Mouse (Mus musculus) brain, adult 2 months (tissue): ENCODE results near the gene Dnm1.
"Not testable (repeated sequence)": the region's sequence is repeated elsewhere in the genome, so short reads cannot be mapped to it uniquely, and the experiment has no call there.

Experiments used
- DNase-seq: peaks from one replicate; pipeline ENCODE4 v3.0.0; 2011; ENCODE audit warnings: low read depth, low spot score

Gene Dnm1

GRCm38 (mm10) chr2:32362274-32362673, 9.1 kb upstream of the Dnm1 start:
- not testable (repeated sequence) for DNase-seq

GRCm38 (mm10) chr2:32361437-32361836, 8.3 kb upstream of the Dnm1 start:
- DNase-seq, result peak; percentile 90

- peak; percentile 97 for DNase-seq
These were observed 7.6 kb upstream of the Dnm1 start for GRCm38 (mm10) chr2:32360741-32361140.

- DNase-seq, result no peak
These were observed 5.2 kb upstream of the Dnm1 start for GRCm38 (mm10) chr2:32358381-32358780.

- no peak for DNase-seq
These were observed 4.6 kb upstream of the Dnm1 start for GRCm38 (mm10) chr2:32357710-32358109.

- no peak for DNase-seq
These were observed 3.1 kb upstream of the Dnm1 start for GRCm38 (mm10) chr2:32356216-32356615.

- DNase-seq, result no peak
These were observed 1.3 kb upstream of the Dnm1 start for GRCm38 (mm10) chr2:32354336-32354895.

GRCm38 (mm10) chr2:32353836-32354235, 698 bp upstream of the Dnm1 start:
- DNase-seq, result no peak

- DNase-seq, result peak; percentile 89
These were observed 759 bp downstream of the Dnm1 start, which contains the start of gene Ciz1 for GRCm38 (mm10) chr2:32352151-32353006. Gene Ciz1, plus strand, starts transcription at chr2:32352327.

- DNase-seq, result peak; percentile 83
These were observed 1.6 kb downstream of the Dnm1 start for GRCm38 (mm10) chr2:32351471-32351961.

GRCm38 (mm10) chr2:32350471-32351051, 2.6 kb downstream of the Dnm1 start:
- DNase-seq, result peak; percentile 64

- peak; percentile 85 for DNase-seq
These were observed 3.4 kb downstream of the Dnm1 start for GRCm38 (mm10) chr2:32349625-32350255.

GRCm38 (mm10) chr2:32348311-32348710, 4.8 kb downstream of the Dnm1 start:
- peak; percentile 91 for DNase-seq

GRCm38 (mm10) chr2:32347019-32347418, 6.1 kb downstream of the Dnm1 start:
- no peak for DNase-seq

GRCm38 (mm10) chr2:32344598-32345321, 8.4 kb downstream of the Dnm1 start:
- peak; percentile 37 for DNase-seq

- DNase-seq, result peak; percentile 98
These were observed 9.1 kb downstream of the Dnm1 start for GRCm38 (mm10) chr2:32344056-32344455.

- DNase-seq, result no peak
These were observed 9.8 kb downstream of the Dnm1 start for GRCm38 (mm10) chr2:32343351-32343671.

GRCm38 (mm10) chr2:32342539-32343350, 10.4 kb downstream of the Dnm1 start:
- DNase-seq, result peak; percentile 98

GRCm38 (mm10) chr2:32342039-32342438, 11.1 kb downstream of the Dnm1 start:
- DNase-seq, result peak; percentile 48

- DNase-seq, result peak; percentile 36
These were observed 11.6 kb downstream of the Dnm1 start for GRCm38 (mm10) chr2:32341634-32341939.
